Mouse (Mus musculus) MEL (cell line): Measurements from ENCODE around the gene Tapt1. TPM values are rescaled to one million over a fixed set of nuclear protein-coding genes. Genes with fewer than 3 reads are reported as not detected.

Source experiments
- DNase-seq: peaks from one replicate; pipeline ENCODE4 v3.0.0; 2011; ENCODE audit warnings: low read depth, low spot score
- H3K27ac ChIP-seq: 2 replicates; pipeline ENCODE4 v1.5.1; 2012; ENCODE audit warnings: low read depth, mild to moderate bottlenecking, control low read depth, low read length, moderate library complexity; ENCODE audit not compliant: control insufficient read depth
- H3K27me3 ChIP-seq, 2 experiments: fragments of 150-350 bp in 1 of 2; sonication (generic) in 1 of 2; 2 replicates each; pipeline ENCODE4 v1.6.1; 2012; ENCODE audit warnings: low read length in 2 of 2, mild to moderate bottlenecking in 2 of 2, improper control_type of control experiment in 1 of 2, moderate library complexity in 1 of 2; ENCODE audit not compliant: insufficient read depth in 2 of 2, control insufficient read depth in 1 of 2
- H3K36me3 ChIP-seq, 2 experiments: 2 replicates each; pipeline ENCODE4 v1.6.1; 2012 to 2014; ENCODE audit warnings: low read length in 2 of 2, improper control_type of control experiment in 1 of 2, inconsistent platforms in 1 of 2, mild to moderate bottlenecking in 1 of 2; ENCODE audit not compliant: insufficient read depth in 2 of 2, control insufficient read depth in 1 of 2
- H3K4me1 ChIP-seq, 2 experiments: fragments of 150-350 bp in 1 of 2; sonication (generic) in 1 of 2; 2 replicates each; pipeline ENCODE4 v1.6.1; 2012; ENCODE audit warnings: low read length in 2 of 2, improper control_type of control experiment in 1 of 2, mild to moderate bottlenecking in 1 of 2; ENCODE audit not compliant: insufficient read depth in 2 of 2, control insufficient read depth in 1 of 2
- H3K4me3 ChIP-seq, 2 experiments: fragments of 150-350 bp in 1 of 2; sonication (generic) in 1 of 2; 2 replicates each; pipeline ENCODE4 v1.5.1; 2012; ENCODE audit warnings: low read depth in 2 of 2, low read length in 2 of 2, mild to moderate bottlenecking in 2 of 2, moderate library complexity in 2 of 2, control low read depth in 1 of 2, improper control_type of control experiment in 1 of 2; ENCODE audit not compliant: control insufficient read depth in 1 of 2, insufficient read depth in 1 of 2
- H3K79me2 ChIP-seq: 2 replicates; pipeline ENCODE4 v1.6.1; 2012; ENCODE audit warnings: mild to moderate bottlenecking, low read length, moderate library complexity; ENCODE audit not compliant: control insufficient read depth, poor library complexity, insufficient read depth
- H3K9ac ChIP-seq: 2 replicates; pipeline ENCODE4 v1.6.1; 2012; ENCODE audit warnings: low read depth, mild to moderate bottlenecking, control low read depth, low read length, moderate library complexity; ENCODE audit not compliant: control insufficient read depth, poor library complexity, severe bottlenecking
- H3K9me3 ChIP-seq: fragments of 150-350 bp; sonication (generic); replicated peaks from 2 replicates; pipeline ENCODE4 v1.6.1; 2012; ENCODE audit warnings: mild to moderate bottlenecking, low read length, improper control_type of control experiment, moderate library complexity; ENCODE audit not compliant: insufficient read depth
- ELF1 ChIP-seq: IDR thresholded peaks from 2 replicates; pipeline ENCODE4 v1.6.1; 2014; ENCODE audit warnings: low read depth, mild to moderate bottlenecking, inconsistent platforms, low read length, improper control_type of control experiment, moderate library complexity
- EP300 ChIP-seq, 2 experiments: IDR thresholded peaks; 2 replicates each; pipeline ENCODE4 v1.6.1; 2011; ENCODE audit warnings: improper control_type of control experiment in 2 of 2, low read length in 2 of 2, low read depth in 1 of 2, mild to moderate bottlenecking in 1 of 2
- MAX ChIP-seq: IDR thresholded peaks from 2 replicates; pipeline ENCODE4 v1.6.1; 2011; ENCODE audit warnings: low read length, improper control_type of control experiment
- MAZ ChIP-seq: IDR thresholded peaks from 2 replicates; pipeline ENCODE4 v1.6.1; 2012; ENCODE audit warnings: low read depth, mild to moderate bottlenecking, inconsistent platforms, low read length, improper control_type of control experiment
- MYB ChIP-seq: IDR thresholded peaks from 2 replicates; pipeline ENCODE4 v1.6.1; 2011; ENCODE audit warnings: mild to moderate bottlenecking, low read depth, low read length, improper control_type of control experiment
- NELFE ChIP-seq: IDR thresholded peaks from 2 replicates; pipeline ENCODE4 v1.6.1; 2011; ENCODE audit warnings: low read depth, low read length, improper control_type of control experiment
- POLR2A ChIP-seq, 2 experiments: IDR thresholded peaks; 2 replicates each; pipeline ENCODE4 v1.6.1; 2011 to 2012; ENCODE audit warnings: low read length in 2 of 2, mild to moderate bottlenecking in 2 of 2, control low read depth in 1 of 2, improper control_type of control experiment in 1 of 2, low read depth in 1 of 2, moderate library complexity in 1 of 2; ENCODE audit not compliant: control insufficient read depth in 1 of 2, insufficient read depth in 1 of 2, poor library complexity in 1 of 2
- RCOR1 ChIP-seq: IDR thresholded peaks from 2 replicates; pipeline ENCODE4 v1.6.1; 2012; ENCODE audit warnings: low read depth, mild to moderate bottlenecking, inconsistent platforms, low read length, improper control_type of control experiment
- TBP ChIP-seq: IDR thresholded peaks from 2 replicates; pipeline ENCODE4 v1.8.0; 2011; ENCODE audit warnings: low read depth, low read length, improper control_type of control experiment
- ZC3H11A ChIP-seq: IDR thresholded peaks from 2 replicates; pipeline ENCODE4 v1.6.1; 2012; ENCODE audit warnings: low read depth, mild to moderate bottlenecking, inconsistent platforms, low read length, improper control_type of control experiment
- polyA plus RNA-seq, 2 experiments: library from polyadenylated mRNA; stranded (reverse) in 1 of 2; unstranded in 1 of 2; fragments of >175 nt in 1 of 2; fragments of >200 nt in 1 of 2; gene quantifications; 2 replicates each; pipeline versions ENCODE4 v1.2.1 to v1.2.4; 2012; ENCODE audit warnings: low replicate concordance in 2 of 2, low read depth in 1 of 2; ENCODE audit not compliant: insufficient read length in 2 of 2, insufficient read depth in 1 of 2, missing spikeins in 1 of 2
- total RNA-seq: library from RNA; depleted of rRNA; stranded (reverse); fragments of 300-350 nt; gene quantifications from 2 replicates; pipeline ENCODE4 v1.2.3, GENCODE M21; 2012

Tapt1 gene
- total and polyA plus RNA-seq, 3 experiments: 47.0 to 64.6 TPM; not detected in 1

- no peak overlapping the region; a peak in 1 of 4 replicates for H3K4me3 ChIP-seq
Observed at GRCm38 (mm10) chr5:44239187-44240136, 13.0 kb upstream of the Tapt1 start.

GRCm38 (mm10) chr5:44238201-44238600 lies 11.8 kb upstream of the Tapt1 start:
- TF ChIP-seq MAX: no peak; the same call in 1 of the 2 replicates
- TF ChIP-seq RCOR1: no peak
- no peak for TF ChIP-seq TBP
- H3K27ac ChIP-seq: no peak overlapping the region
- peaks cover 0 to 21% of the 10 kb centered on the region in 2 experiments; a peak in 2 of 4 replicates for H3K36me3 ChIP-seq
- H3K9me3 ChIP-seq: no peaks in the 10 kb centered on the region
- H3K4me1 ChIP-seq: peaks cover 2 to 14% of the 10 kb centered on the region in 2 experiments; a peak in 3 of 4 replicates
- no peaks in the 10 kb centered on the region for H3K79me2 ChIP-seq
- H3K27me3 ChIP-seq: no peaks in the 10 kb centered on the region
- H3K4me3 ChIP-seq: no peak overlapping the region
- peak; percentile 35 for DNase-seq
- H3K9ac ChIP-seq: no peak overlapping the region

More at GRCm38 (mm10) chr5:44239187-44240136, 13.0 kb upstream of the Tapt1 start:
- TF ChIP-seq RCOR1 (no peak), ELF1 (0 out of 2 replicates have a peak, but pooled peaks have one; percentile 25), MAZ (peak; percentile 62; the same call in 1 of the 2 replicates), EP300 (IDR thresholded peaks at IDR 0.05; ENCODE audit: low read depth in 1 of 2, low read length in 2 of 2) (peak in 1 of 2 experiments; percentile 15; a peak in 2 of 4 replicates)
- no peaks in the 10 kb centered on the region for H3K79me2 ChIP-seq
- peaks cover 2 to 14% of the 10 kb centered on the region in 2 experiments; a peak in 3 of 4 replicates for H3K4me1 ChIP-seq
- no peaks in the 10 kb centered on the region for H3K9me3 ChIP-seq
- peaks cover 0 to 22% of the 10 kb centered on the region in 2 experiments; a peak in 2 of 4 replicates for H3K36me3 ChIP-seq
- no peak overlapping the region for H3K27ac ChIP-seq
- peak; percentile 74 for DNase-seq
- no peaks in the 10 kb centered on the region for H3K27me3 ChIP-seq
- no peak overlapping the region for H3K9ac ChIP-seq

- no peaks in the 10 kb centered on the region for H3K27me3 ChIP-seq
- H3K27ac ChIP-seq: no peak overlapping the region
- no peak for DNase-seq
- no peaks in the 10 kb centered on the region; the same call in 1 of the 2 replicates for H3K79me2 ChIP-seq
- H3K9ac ChIP-seq: no peak overlapping the region
- TF ChIP-seq MYB: no peak
- TF ChIP-seq MAX: no peak
- TF ChIP-seq ZC3H11A: no peak
- TF ChIP-seq NELFE: no peak
- no peak for TF ChIP-seq POLR2A (IDR thresholded peaks at IDR 0.05; ENCODE audit: control insufficient read depth in 1 of 2, insufficient read depth in 1 of 2, low read depth in 1 of 2, low read length in 2 of 2, poor library complexity in 1 of 2)
- TF ChIP-seq, all 39 proteins: peak for 0
- Histone ChIP-seq H3K36me3 (peaks cover 0 to 13% of the 10 kb centered on the region in 2 experiments; a peak in 3 of 4 replicates), H3K4me3 (no peak overlapping the region), H3K4me1 (peaks cover 2 to 6% of the 10 kb centered on the region in 2 experiments; a peak in 3 of 4 replicates), H3K9me3 (no peaks in the 10 kb centered on the region)
Observed at GRCm38 (mm10) chr5:44234606-44235005, 8.2 kb upstream of the Tapt1 start.
